Mouse (Mus musculus) thymus, postnatal 10 days (tissue): ENCODE measurements at regions not wholly inside any gene's neighbourhood (a gene's known extent, or its start where the extent isn't known, plus 50 kb on each side); places are given as distances from the start of the nearest gene placed in this dataset.
A peak's percentile ranks its signal among the peaks of the same experiment; 100 is the strongest.

Source experiments
- DNase-seq, 2 experiments: peaks; one replicate each; pipeline ENCODE4 v3.0.0; 2021; ENCODE audit warnings: low spot score in 2 of 2

DNA sequence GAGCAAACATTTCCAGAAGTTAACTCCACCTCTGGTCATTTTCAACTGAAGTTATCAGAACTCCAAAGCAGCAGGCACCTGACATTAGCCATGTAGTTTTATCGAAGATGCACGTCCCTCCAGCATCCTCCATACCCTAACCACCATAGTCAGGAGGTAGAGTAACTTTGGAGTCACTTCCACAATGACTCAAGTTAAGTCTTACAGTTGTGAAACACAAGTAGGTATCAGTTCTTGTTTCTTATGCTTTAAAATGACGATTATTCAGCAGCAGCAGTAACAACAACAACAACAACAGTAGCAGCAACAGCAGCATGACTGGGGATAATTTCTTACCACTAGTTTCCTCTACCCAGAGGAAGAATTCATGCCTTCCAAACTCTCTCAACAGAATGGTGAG, 51.3 kb upstream of the Tank start:
- no peak for DNase-seq

GRCm38 (mm10) chr2:61524060-61524734, 54.2 kb upstream of the Tank start:
- DNase-seq, result no peak

DNA sequence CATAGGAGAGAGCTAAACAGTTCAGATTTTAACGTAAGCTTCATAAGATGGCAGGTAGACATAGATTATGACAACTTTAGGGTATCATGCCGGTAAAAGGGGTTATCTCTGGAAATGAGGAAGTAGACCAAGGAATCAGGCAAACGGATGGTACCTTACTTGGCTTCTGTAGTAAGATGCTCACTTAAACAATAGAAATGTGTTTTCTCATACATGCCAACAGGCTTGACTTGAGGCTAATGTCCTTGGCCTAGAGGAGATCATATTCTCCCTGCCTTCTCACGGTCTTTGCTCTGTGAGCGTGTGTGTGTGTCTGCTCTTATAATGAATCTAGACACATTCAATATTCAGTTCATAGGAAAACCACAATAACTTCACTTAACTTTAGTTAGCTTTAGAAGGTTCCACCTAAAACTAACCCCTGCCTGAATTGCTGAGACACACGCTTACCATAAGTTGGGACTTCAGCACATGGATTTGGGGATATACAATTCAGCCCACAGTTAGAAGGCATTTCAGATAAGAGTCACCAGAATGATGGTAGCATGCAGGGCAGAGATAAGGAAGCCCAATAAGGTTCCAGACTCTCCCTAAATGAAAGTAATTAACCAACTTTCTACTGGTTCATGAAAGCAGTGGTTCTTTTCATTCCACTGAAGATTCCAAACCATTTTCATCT, 63.8 kb upstream of the Tank start:
- DNase-seq, result no peak

DNA sequence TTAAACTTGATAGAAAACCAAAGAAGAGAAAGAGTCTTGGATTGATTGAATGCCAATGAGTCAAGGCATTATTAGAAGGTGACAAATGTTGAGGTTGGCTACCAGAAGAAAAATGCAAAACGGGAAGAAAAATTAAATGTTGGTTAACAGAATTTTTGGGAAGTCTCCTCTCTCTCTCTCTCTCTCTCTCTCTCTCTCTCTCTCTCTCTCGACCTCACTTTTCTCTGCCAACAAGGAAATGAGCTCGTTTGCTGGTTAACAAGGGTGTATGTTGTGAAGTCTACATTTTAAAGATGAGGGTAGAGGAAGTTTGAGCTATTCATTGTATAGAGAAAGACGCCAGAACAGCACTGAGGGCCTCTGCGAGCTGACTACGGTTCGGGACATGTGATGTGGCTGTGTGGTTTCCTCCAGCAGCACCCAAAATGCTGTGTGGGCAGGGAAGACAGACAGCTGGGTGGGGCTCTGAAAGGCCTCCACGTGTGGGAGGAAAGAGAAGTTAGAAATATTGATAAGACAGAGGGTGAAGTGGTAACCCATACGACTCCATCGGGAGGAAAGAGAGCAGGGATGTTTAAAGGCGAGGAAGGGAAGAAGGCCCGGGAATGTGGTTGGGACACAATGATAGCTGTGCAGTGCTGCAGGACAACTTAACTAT, 64.5 kb upstream of the Tank start:
- peak; percentile 73 to 75 for DNase-seq

GRCm38 (mm10) chr2:61503594-61503993, 74.8 kb upstream of the Tank start:
- DNase-seq, result no peak

DNA sequence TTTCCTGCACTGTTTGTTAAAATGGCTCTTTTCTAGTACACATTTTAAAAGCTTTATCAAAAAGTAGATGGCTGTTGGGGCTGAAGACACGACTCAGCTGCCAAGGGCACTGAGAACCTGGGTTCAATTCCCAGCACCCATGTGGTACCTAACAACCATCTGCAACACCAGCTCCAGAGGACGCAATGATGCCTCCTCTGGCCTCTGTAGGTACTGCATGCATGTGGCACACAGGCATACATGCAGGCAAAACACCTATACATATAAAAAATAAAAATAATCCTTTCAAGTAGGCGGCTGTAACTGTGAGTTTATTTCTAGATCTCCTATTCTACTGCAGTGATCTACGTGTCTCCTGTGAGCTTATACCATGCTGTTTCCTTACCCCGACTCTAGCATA, 76.5 kb upstream of the Tank start:
- no peak for DNase-seq

DNA sequence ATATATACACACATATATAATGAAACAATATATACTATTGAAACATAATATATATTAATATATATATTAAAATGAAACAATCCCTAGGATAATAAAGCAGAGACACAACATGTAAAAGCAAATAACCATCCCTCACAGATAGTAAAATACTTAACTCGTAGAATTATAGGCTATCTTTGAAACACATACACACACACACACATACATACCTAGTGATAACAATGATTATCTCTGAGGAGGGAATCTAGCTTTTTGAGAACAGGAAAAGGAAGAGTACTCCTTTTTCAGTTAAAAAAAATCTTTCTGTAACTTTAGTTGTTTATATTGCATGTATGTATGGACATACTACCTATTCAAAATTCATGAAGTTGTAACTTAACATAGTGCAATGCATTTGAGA, 79.1 kb upstream of the Tank start:
- no peak for DNase-seq

GRCm38 (mm10) chr2:61497930-61498329, 80.5 kb upstream of the Tank start:
- DNase-seq, result no peak

DNA sequence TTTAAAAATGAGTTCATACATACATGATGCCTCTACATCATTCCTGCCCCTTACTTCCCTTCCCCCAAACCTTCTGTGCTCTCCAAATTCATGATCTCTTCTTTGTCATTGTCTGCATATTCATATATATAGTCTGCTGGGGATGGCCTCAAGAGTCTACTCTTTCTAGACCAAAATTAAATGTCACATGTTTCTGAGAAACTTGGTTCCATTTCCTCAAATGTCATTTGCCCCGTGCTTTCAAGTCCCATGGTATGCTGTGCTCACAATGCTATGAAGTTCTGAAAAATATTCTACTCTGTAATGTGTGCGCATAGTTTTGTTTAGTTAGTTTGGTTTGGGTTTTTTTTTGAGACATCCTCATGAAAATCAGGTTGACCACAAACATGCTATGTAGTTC, 81.4 kb upstream of the Tank start:
- DNase-seq, result no peak

DNA sequence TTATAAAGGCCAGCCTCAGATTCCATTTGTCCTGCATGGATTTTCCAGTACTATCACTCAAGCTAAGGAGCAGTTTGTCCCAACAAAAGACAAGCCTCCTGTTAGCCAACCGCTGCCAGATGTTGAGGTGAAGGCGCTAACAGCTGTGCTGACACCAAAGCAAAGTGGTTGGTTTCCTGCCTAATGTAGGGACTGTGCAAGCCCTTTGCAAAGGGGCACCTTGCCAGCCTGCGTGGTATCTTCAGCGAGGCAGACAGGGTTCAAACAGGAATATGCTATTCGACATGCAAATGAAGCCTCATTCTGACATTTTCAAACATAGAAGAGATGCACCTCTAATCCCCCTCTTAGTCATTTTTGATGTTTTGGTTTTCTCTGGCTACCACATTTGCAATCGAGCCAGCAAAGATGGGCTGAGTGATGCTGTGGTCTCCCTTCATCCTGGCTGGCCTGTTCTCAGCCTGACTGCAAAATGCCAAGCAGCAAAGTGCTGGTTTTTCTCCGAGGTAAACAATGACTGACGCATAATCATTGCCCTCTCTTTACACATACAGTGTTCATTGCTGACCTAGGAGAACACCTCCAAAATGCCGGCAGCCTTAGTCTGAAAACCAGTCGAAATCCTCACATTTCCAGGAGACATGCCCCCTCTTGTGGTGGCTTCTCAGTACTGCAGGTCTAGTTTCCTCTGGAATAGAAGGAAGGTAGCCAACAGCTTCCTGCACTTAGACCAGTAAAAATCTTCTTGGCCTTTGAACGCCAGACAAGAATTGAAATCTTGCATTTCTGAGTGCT, 84.3 kb upstream of the Tank start:
- peak; percentile 66 to 82 for DNase-seq

GRCm38 (mm10) chr2:61492043-61492743, 86.2 kb upstream of the Tank start:
- DNase-seq, result peak; percentile 39 to 76

- peak in 1 of 2 experiments; percentile 26 for DNase-seq
Observed at GRCm38 (mm10) chr2:61490436-61491109, 87.8 kb upstream of the Tank start.

DNA sequence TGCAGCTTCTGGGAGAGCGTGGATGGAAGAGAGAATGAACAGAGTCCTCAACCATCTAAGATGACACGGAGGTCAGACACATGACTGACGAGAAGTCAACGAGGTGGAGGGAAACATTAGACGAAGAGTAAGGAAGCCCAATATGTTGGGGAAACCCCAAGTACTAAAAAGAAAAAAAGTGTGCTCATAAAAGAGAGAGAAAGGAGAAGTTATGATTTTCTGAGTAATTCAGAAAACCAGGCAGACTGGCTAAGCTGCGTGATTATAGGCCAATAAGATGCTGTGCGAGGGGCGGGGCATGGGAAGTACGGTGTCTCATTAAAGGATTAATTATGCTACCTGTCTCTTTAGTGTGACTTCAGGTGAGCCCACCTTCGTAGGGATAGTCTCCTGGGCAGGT, 88.6 kb upstream of the Tank start:
- DNase-seq, result no peak

DNA sequence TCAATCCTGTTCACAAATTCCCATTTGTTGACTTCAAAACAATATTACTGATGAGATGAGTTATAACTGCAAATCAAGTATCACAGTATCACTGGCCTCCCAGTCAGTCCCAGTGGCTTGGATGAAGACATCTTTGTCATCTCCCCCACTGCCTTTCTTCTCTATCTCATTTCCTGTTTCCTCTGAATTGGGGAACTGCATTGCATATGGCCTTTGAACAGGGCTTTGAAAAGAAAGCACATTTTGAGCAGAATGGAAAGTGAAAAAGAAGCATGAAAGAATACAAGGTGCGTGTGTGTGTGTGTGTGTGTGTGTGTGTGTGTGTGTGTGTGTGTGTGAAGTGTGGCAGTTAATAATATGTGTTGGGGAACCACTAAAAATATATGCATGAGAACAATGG, 94.6 kb upstream of the Tank start:
- peak in 1 of 2 experiments; percentile 17 for DNase-seq

GRCm38 (mm10) chr2:61476648-61477047, 101.7 kb upstream of the Tank start:
- no peak for DNase-seq

DNA sequence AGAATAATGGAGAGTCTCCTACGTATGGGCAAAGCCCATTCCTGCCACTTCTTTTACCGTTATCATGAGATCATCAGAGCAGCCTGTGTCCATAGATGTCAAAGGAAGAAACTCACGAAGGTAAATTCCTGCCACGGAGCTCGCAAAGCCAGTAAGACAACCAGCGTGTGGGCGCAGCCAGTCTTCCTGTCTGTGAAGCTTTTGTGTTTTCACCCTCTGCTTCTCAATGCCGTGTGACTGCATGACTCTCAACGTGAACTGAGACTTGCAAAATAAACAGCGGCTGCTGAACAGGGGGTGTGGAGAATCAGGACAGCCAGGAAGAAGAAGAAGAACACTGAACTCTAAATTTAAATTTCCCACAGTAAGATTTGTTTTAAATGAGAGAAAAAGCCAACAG, 103.8 kb upstream of the Tank start:
- no peak for DNase-seq

DNA sequence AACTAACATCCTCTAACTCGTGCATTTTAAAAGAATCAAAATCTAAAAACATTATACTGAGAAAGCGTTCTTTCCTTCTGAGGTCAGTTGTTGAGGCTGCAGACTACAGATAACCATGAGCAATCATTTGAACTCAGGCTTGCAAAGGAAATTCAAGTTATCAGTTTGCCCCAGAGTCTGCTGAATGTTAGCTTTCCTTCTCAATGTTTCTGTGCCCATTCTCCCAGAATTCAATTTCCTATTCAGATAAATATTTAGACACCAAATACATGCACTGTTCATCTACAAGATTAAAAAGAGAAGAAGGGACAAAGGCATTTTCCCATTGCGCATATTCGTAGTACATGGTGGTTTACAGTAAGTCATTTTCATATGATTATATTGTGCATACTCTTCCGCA, 107.9 kb upstream of the Tank start:
- DNase-seq, result no peak

DNA sequence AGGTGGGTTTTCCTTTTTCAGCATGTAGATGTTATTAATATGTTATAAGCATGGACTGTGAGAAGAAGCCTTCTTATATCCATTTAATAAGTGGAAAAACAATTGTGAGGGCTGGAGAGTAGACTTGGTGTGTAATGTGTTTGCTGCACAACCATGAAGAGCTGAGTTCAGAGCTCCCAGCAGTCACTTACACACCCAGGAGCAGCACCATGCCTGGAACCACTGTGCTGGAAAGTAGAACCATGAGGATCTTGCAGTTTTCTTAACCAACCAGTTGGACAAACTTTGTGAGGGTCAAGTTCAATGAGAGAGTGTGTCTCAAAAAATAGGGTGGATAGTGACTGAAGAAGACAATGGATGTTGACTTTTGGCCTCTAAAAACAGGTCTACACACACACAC, 108.3 kb upstream of the Tank start:
- DNase-seq, result no peak

DNA sequence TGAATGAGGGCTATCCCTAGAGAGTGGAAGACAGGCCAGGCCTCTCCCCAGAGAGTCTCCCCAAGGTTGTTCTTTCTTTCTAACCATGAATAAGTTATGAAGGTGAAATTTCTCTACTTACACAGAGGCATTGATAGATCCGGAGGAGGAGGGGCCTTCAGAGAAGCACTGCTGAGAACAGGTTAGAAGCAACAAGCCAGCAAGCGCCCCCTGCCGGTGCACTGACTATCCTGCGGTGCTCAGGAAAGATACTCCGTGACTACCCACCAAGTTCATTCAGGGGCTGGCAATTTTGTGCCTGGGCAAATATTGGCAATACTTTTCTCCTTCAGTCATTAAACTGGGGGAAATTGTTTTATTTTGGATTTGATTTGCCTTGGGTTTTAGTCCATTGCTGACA, 122.5 kb upstream of the Tank start:
- peak; percentile 25 to 76 for DNase-seq

DNA sequence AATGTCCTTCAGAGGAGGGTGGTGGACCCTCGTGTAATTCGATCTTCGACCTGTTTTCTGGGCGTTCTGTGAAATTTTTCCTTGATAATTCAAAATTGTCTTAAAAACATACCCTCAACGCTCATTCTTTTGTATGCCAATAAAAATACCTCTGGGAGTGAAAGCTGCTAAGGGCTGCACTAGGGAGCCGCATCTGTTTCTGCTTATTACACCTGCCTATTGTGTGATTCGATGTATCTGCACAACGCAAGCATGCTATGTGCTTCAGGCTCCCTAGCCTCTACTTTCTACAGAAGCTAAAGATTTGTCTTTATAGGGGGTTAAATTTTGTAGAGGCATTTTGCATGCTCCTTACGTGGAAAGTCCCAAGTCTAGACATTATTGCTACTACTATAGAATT, 123.7 kb upstream of the Tank start:
- DNase-seq, result no peak

GRCm38 (mm10) chr2:61454311-61454728, 124.1 kb upstream of the Tank start:
- DNase-seq, result peak; percentile 54 to 79
